Mouse (Mus musculus) bone marrow, adult 2 months (tissue): Measurements from ENCODE around the gene Rhbdf2.

ENCODE experiments used
- CTCF ChIP-seq: fragments of 200-500 bp; IDR thresholded peaks from 2 replicates; pipeline ENCODE4 v1.5.1; 2011; ENCODE audit warnings: low read length, control low read depth; ENCODE audit not compliant: control insufficient read depth, insufficient read depth
- POLR2A ChIP-seq: fragments of 200-500 bp; IDR thresholded peaks from 2 replicates; pipeline ENCODE4 v1.6.1; 2011; ENCODE audit warnings: low read depth, mild to moderate bottlenecking, control low read depth, low read length, borderline replicate concordance; ENCODE audit not compliant: control insufficient read depth

GRCm38 (mm10) chr11:116623281-116624124, 3.3 kb downstream of the Rhbdf2 start:
- TF ChIP-seq POLR2A (no peak), CTCF (no peak)
